Mouse (Mus musculus) frontal cortex, postnatal 10 days (tissue): ENCODE measurements around the gene Adamts9.

Source experiments
- DNase-seq, 2 experiments: peaks; one replicate each; pipeline ENCODE4 v3.0.0; 2022; ENCODE audit warnings: low spot score in 2 of 2, mixed read lengths in 1 of 2

The Adamts9 gene

DNA sequence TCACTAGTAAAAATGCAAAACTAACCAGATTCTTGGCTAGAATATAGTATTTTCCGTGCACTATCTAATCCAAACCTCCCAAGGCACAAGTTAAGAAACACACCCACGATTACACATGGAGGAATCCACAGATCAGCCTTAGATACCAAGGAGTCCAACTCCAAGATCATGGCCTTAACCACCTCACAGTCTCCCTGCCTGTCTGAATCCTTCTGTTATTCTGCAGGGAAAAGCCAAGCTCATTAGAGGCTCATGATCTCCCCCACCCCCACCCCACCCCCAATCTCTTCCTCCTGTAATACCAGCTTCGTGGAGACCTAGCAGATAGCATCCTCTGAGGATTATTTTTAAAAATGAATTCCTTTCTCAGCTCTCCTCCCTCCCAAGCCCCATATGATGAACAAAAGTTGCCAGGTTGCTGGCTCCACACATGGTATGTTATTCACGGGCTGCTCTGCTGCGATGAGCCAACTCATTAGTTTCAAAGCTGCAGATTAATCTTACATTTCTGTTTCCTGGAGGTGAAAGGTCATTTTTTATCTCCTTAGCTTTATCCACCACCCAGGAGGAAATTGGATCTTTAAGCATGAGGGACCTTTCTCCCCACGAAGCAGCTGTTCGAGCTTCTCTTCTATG is 215.8 kb downstream of the Adamts9 start:
- DNase-seq: no peak

GRCm38 (mm10) chr6:92726121-92726520 is 217.2 kb downstream of the Adamts9 start:
- DNase-seq: no peak

GRCm38 (mm10) chr6:92724394-92724793 is 218.9 kb downstream of the Adamts9 start:
- no peak for DNase-seq
